Comparison of ENCODE assay signal across 15 mouse cellular contexts in genomic region chr9:64124846-64125245, GRCm38 (mm10). TPM values are rescaled to one million over a fixed set of nuclear protein-coding genes. Genes with fewer than 3 reads are reported as not detected.
DNase-seq lines count a peak whose midpoint lies in the region; ATAC-seq and TF ChIP-seq lines count a peak whose summit lies in the region.
"Not testable (repeated sequence)": the region's sequence is repeated elsewhere in the genome, so short reads cannot be mapped to it uniquely, and the experiment has no call there.
"Had no signal": no experiment of that assay in that cellular context is flagged by ENCODE, and none has a peak within 500 bp of the region (broad histone marks: within the 10 kb centered on the region; RNA-seq: fewer than 3 reads in every experiment).

No protein-coding gene starts in this region.

- not testable (repeated sequence) for H3K9me3 ChIP-seq in intestine, embryonic 15.5 days; lung, embryonic 14.5 days (ENCODE audit: low read depth, low read length)

- WGBS in intestine, embryonic 15.5 days: 66% methylated on average over 3 of the region's 3 CpGs
- WGBS in lung, embryonic 14.5 days: 69% methylated on average over 3 of the region's 3 CpGs
- 46% methylated on average over 3 of the region's 3 CpGs for WGBS in small intestine, adult 2 months

- ATAC-seq in intestine, embryonic 15.5 days: peak; percentile 56
- not testable (repeated sequence) for ATAC-seq in lung, embryonic 14.5 days (ENCODE audit: insufficient read depth)

- not testable (repeated sequence) for H3K4me2 ChIP-seq in intestine, embryonic 15.5 days (replicated peaks); lung, embryonic 14.5 days

- not testable (repeated sequence) for H3K9ac ChIP-seq in intestine, embryonic 15.5 days; lung, embryonic 14.5 days

- TF ChIP-seq POLR2A in small intestine, adult 2 months (IDR thresholded peaks at IDR 0.05; ENCODE audit: low read depth, low read length): not testable (repeated sequence)

- not testable (repeated sequence) for H3K4me3 ChIP-seq in intestine, embryonic 15.5 days (replicated peaks); lung, embryonic 14.5 days (ENCODE audit: low read depth, low read length); small intestine, adult 2 months (ENCODE audit: low read depth, low read length)

- H3K27ac ChIP-seq in intestine, embryonic 15.5 days; lung, embryonic 14.5 days (ENCODE audit: low read depth): not testable (repeated sequence)
- peak overlapping the region; percentile 33; the same call in 1 of the 2 replicates for H3K27ac ChIP-seq in small intestine, adult 2 months (ENCODE audit: insufficient read depth, low read depth, low read length)

- H3K36me3 ChIP-seq in intestine, embryonic 15.5 days; lung, embryonic 14.5 days (ENCODE audit: insufficient read depth); small intestine, adult 2 months (ENCODE audit: control insufficient read depth, insufficient read depth, low read length): not testable (repeated sequence)

- not testable (repeated sequence) for H3K4me1 ChIP-seq in intestine, embryonic 15.5 days (replicated peaks); lung, embryonic 14.5 days (ENCODE audit: insufficient read depth); small intestine, adult 2 months (ENCODE audit: control insufficient read depth, insufficient read depth, insufficient read length, low read length)

- peak; percentile 44 for DNase-seq in Muller cell, postnatal 12 days (ENCODE audit: inconsistent ontology term)
- peak; percentile 83 for DNase-seq in ZHBTc4 (ENCODE audit: low read depth, low spot score)
- DNase-seq in adrenal gland, postnatal 36 days: peak; percentile 28 to 40
- DNase-seq in lung, embryonic 14.5 days: peak; percentile 20

- H3K27me3 ChIP-seq in intestine, embryonic 15.5 days (replicated peaks); lung, embryonic 14.5 days (ENCODE audit: insufficient read depth, low read length); small intestine, adult 2 months (ENCODE audit: control insufficient read depth, insufficient read depth, low read length): not testable (repeated sequence)

- not testable (repeated sequence) for TF ChIP-seq CTCF in lung, embryonic 14.5 days (IDR thresholded peaks at IDR 0.05; ENCODE audit: low read depth); small intestine, adult 2 months (IDR thresholded peaks at IDR 0.05; ENCODE audit: extremely low read depth, insufficient read length, insufficient replicate concordance, low read depth, low read length)

RNA-seq across cellular contexts. Expression of gene Lctl, which starts 7.9 kb away (rescaled TPM):
- 1 to 10 TPM in 1 of 2 experiments, under 1 TPM in 1; 0.69 to 2.6 TPM for total RNA-seq in adrenal gland, postnatal 36 days (2021)
- polyA plus RNA-seq in intestine, embryonic 15.5 days (2015; fragmentation: Nextera tagmentation; extraction: Ambion mirVana): 0.13 and 0.15 TPM in 2 replicates
- 0.13 TPM in 1 of 2 replicates, not detected in the other for polyA plus RNA-seq in lung, embryonic 14.5 days (2014; fragmentation: Nextera tagmentation; extraction: Ambion mirVana)
- 0.17 and 0.98 TPM in 2 replicates for polyA plus RNA-seq in small intestine, adult 2 months (2012; rRNA removed)
- total RNA-seq: heart, adult 2 months; heart, postnatal 36 days had no signal
- polyA plus RNA-seq: CD4-positive, CD25-positive, alpha-beta regulatory T cell, adult 4 months; embryonic facial prominence, embryonic 13.5 days; forebrain, embryonic 16.5 days; heart, embryonic 13.5 days; heart, postnatal 0 days; hindbrain, embryonic 11.5 days; hindbrain, embryonic 15.5 days had no signal

RNA-seq across cellular contexts. Expression of gene Zwilch, which starts 48.1 kb away (rescaled TPM):
- total RNA-seq in adrenal gland, postnatal 36 days (2021): 1 to 10 TPM; 2.7 to 4.0 TPM
- 20.4 and 21.6 TPM in 2 replicates for polyA plus RNA-seq in intestine, embryonic 15.5 days (2015; fragmentation: Nextera tagmentation; extraction: Ambion mirVana)
- 31.4 and 33.6 TPM in 2 replicates for polyA plus RNA-seq in lung, embryonic 14.5 days (2014; fragmentation: Nextera tagmentation; extraction: Ambion mirVana)
- 0.70 and 1.9 TPM in 2 replicates for polyA plus RNA-seq in small intestine, adult 2 months (2012; rRNA removed)

RNA-seq across cellular contexts. Expression of gene Rpl4, which starts 48.3 kb away (rescaled TPM):
- total RNA-seq in adrenal gland, postnatal 36 days (2021): 1,000 to 10,000 TPM in 1 of 2 experiments, 100 to 1,000 TPM in 1; 960 to 1,012 TPM
- 1,198 and 1,252 TPM in 2 replicates for polyA plus RNA-seq in intestine, embryonic 15.5 days (2015; fragmentation: Nextera tagmentation; extraction: Ambion mirVana)
- 1,349 and 1,368 TPM in 2 replicates for polyA plus RNA-seq in lung, embryonic 14.5 days (2014; fragmentation: Nextera tagmentation; extraction: Ambion mirVana)
- 122 and 189 TPM in 2 replicates for polyA plus RNA-seq in small intestine, adult 2 months (2012; rRNA removed)

RNA-seq across cellular contexts. Expression of gene Snapc5, which starts 54.2 kb away (rescaled TPM):
- 10 to 100 TPM; 20.7 to 21.3 TPM for total RNA-seq in adrenal gland, postnatal 36 days (2021)
- 29.3 and 39.6 TPM in 2 replicates for polyA plus RNA-seq in intestine, embryonic 15.5 days (2015; fragmentation: Nextera tagmentation; extraction: Ambion mirVana)
- polyA plus RNA-seq in lung, embryonic 14.5 days (2014; fragmentation: Nextera tagmentation; extraction: Ambion mirVana): 23.2 and 24.7 TPM in 2 replicates
- 5.8 and 12.2 TPM in 2 replicates for polyA plus RNA-seq in small intestine, adult 2 months (2012; rRNA removed)

Comparison
In these comparisons a context has a peak if more than half of its experiments do, and no peak if none do; other contexts are left out.
1. DNase-seq: peak in every context shown above with its lines; median percentile 83 in ZHBTc4; 44 in Muller cell, postnatal 12 days; 34 in adrenal gland, postnatal 36 days; 20 in lung, embryonic 14.5 days.